Mouse (Mus musculus) neural tube, postnatal 0 days (tissue): ENCODE results near the gene Unc13b. TPM values are rescaled to one million over a fixed set of nuclear protein-coding genes. Genes with fewer than 3 reads are reported as not detected.

Experiments used
- polyA plus RNA-seq: library from polyadenylated mRNA; unstranded; fragments of >200 nt; fragmentation: Nextera tagmentation; extraction: Ambion mirVana; gene quantifications from 2 replicates; pipeline ENCODE4 v1.2.1, GENCODE M21; 2015

Unc13b gene
- 5.6 and 6.8 TPM in 2 replicates for polyA plus RNA-seq

DNA sequence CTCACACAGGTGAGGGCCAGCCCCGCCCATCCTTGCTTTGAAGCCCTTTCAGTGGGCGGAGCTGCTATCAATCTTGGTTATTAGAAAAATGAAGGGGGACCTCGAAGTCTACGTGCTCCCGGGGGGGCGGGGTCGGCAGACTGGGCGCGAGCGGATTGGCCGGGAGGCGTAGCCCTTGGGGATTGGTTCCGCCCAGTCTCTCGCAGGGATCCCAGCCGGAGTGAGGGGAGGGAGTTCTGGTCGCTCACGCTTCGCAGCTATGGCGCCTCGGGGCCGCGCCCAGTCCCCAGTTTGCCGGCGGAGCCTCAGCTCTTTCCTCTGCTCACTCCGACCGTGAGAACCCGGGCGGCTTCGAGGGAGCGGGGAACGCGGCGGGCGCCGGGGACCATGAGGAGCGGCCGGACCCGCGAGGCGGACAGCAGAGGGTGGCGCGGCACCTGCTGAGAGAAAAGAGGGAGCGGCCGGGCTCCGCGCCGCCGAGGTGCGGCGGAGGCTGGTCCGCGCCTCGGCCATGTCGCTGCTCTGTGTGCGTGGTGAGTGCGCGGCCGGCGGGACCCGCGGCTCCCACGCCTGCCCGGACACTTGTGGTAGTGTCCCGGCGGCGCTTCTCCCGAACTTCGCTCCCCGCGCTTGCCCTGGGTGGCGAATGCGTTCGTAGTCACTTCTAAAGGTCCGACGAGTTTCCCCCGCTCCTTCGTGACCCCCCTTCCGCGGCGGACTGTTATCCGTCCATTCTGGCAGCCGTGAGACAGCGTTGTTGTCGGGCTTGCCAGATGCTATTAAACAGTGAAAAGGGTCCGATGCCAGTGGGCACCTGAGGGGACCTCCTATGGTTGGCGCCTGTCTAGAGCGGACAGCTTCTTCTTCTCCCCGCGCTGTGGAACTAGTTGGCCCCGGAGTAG is at the start of gene Unc13b:
Gene Unc13b, plus strand, starts transcription at position 201 of the 902 bp plus-strand sequence.

GRCm38 (mm10) chr4:43010161-43011038 is 48.4 kb upstream of the Unc13b start, which contains the start of gene Fancg:
TSS of gene Fancg (minus strand) at chr4:43010506.

GRCm38 (mm10) chr4:43025084-43025960 is 33.4 kb upstream of the Unc13b start, which contains the start of gene Pigo:
TSS of gene Pigo (minus strand) at chr4:43025819.

GRCm38 (mm10) chr4:43031237-43031995 is 27.3 kb upstream of the Unc13b start, which contains the start of gene Stoml2:
TSS of gene Stoml2 (minus strand) at chr4:43031710.

DNA sequence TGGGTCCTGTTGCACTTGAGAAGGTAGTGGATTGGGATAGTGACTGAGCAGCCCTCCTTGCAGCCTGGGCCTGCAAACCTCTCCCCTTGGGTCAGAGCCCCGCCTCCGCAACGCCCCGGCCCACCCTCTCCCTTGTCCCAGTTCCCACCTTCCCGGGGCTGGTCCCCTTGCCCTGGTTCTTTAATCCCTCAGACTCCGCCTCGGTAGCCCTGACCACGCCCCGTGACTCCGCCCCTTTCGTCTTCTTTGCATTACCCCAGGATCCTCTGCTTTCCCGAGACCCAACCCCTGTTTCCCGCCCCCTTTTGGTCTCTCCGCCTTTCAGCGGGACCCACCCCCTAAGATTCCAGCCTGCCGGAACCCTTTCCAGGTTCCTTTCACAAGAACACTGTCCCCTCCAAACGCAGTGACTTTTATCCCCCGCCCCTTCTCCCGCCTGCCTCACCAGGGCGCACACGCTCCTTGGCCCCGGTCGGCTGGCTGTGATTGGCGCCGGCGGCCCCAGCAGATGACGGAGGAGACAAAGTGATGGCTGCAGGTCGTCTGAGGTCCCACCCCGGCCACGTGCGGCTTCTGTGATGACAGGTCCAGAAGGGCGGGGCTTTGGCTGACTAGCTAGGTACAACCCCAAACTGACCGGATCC is 13.0 kb upstream of the Unc13b start, which contains the start of gene Fam214b:
Gene Fam214b, minus strand, starts transcription at position 562 of the 644 bp plus-strand sequence.

GRCm38 (mm10) chr4:43266623-43267322 is 208.0 kb downstream of the Unc13b start, which contains the start of gene Atp8b5:
TSS of gene Atp8b5 (plus strand) at chr4:43267159.

Other genes starting within 250 kb of the Unc13b start
- 0.28 TPM in 1 of 2 replicates, not detected in the other for gene Fam205a1, start 205.1 kb upstream of the Unc13b start, polyA plus RNA-seq
- 0.46 and 0.48 TPM in 2 replicates for gene Gm12394, start 202.2 kb upstream of the Unc13b start, polyA plus RNA-seq
- 4.9 and 5.1 TPM in 2 replicates for gene Fam205c, start 184.7 kb upstream of the Unc13b start, polyA plus RNA-seq
- gene Phf24, start 142.3 kb upstream of the Unc13b start, polyA plus RNA-seq: 45.8 and 51.0 TPM in 2 replicates
- 34.5 and 36.2 TPM in 2 replicates for gene Dnajb5, start 109.1 kb upstream of the Unc13b start, polyA plus RNA-seq
- gene 1700022I11Rik, start 89.3 kb upstream of the Unc13b start, polyA plus RNA-seq: 0.26 and 0.31 TPM in 2 replicates
- 393 and 394 TPM in 2 replicates for gene Vcp, start 58.4 kb upstream of the Unc13b start, polyA plus RNA-seq
- gene Fancg, start 48.4 kb upstream of the Unc13b start, polyA plus RNA-seq: 11.2 and 14.2 TPM in 2 replicates
- gene Pigo, start 33.1 kb upstream of the Unc13b start, polyA plus RNA-seq: 20.2 and 22.9 TPM in 2 replicates
- 240 and 247 TPM in 2 replicates for gene Stoml2, start 27.2 kb upstream of the Unc13b start, polyA plus RNA-seq
- 25.8 and 28.0 TPM in 2 replicates for gene Fam214b, start 12.7 kb upstream of the Unc13b start, polyA plus RNA-seq
- 0.22 and 0.75 TPM in 2 replicates for gene Atp8b5, start 208.2 kb downstream of the Unc13b start, polyA plus RNA-seq